Mouse (Mus musculus) kidney, embryonic 16.5 days (tissue): Measurements from ENCODE around the gene Setmar. TPM values are rescaled to one million over a fixed set of nuclear protein-coding genes. Genes with fewer than 3 reads are reported as not detected.
"Not testable (repeated sequence)": the region's sequence is repeated elsewhere in the genome, so short reads cannot be mapped to it uniquely, and the experiment has no call there.

Experiments
- ATAC-seq: fragments of 200-750 bp; cut with Nextera tagmentation; 2 replicates; pipeline ENCODE4 v1.8.0; 2017; ENCODE audit warnings: moderate TSS enrichment; ENCODE audit not compliant: low FRiP score, low TSS enrichment
- H3K27ac ChIP-seq: fragments of 300-500 bp; sonication (generic); 2 replicates; pipeline ENCODE4 v1.5.1; 2014; ENCODE audit warnings: low read length
- H3K27me3 ChIP-seq: fragments of 300-500 bp; sonication (generic); 2 replicates; pipeline ENCODE4 v1.6.1; 2014; ENCODE audit warnings: low read length, control low read depth, mixed read lengths; ENCODE audit not compliant: insufficient read depth
- H3K36me3 ChIP-seq: fragments of 300-500 bp; sonication (generic); 2 replicates; pipeline ENCODE4 v1.6.1; 2014; ENCODE audit warnings: low read length, control low read depth, mixed read lengths; ENCODE audit not compliant: insufficient read depth
- H3K4me1 ChIP-seq: fragments of 300-500 bp; sonication (generic); 2 replicates; pipeline ENCODE4 v1.6.1; 2014; ENCODE audit warnings: low read length, control low read depth, mixed read lengths; ENCODE audit not compliant: insufficient read depth
- H3K4me2 ChIP-seq: fragments of 300-500 bp; sonication (generic); replicated peaks from 2 replicates; pipeline ENCODE4 v1.6.1; 2014; ENCODE audit warnings: low read depth, low read length
- H3K4me3 ChIP-seq: fragments of 300-500 bp; sonication (generic); 2 replicates; pipeline ENCODE4 v1.5.1; 2014; ENCODE audit warnings: mild to moderate bottlenecking, low read length
- H3K9ac ChIP-seq: fragments of 300-500 bp; sonication (generic); replicated peaks from 2 replicates; pipeline ENCODE4 v1.6.1; 2014; ENCODE audit warnings: low read length
- H3K9me3 ChIP-seq: fragments of 300-500 bp; sonication (generic); 2 replicates; pipeline ENCODE4 v1.6.1; 2016; ENCODE audit warnings: low read length, control low read depth
- WGBS: fragments of 180-500 bp; shearing (Covaris S2); extraction: QIAGEN DNeasy Blood & Tissue Kit; methylation state at CpG from one replicate; pipeline ENCODE4 v1.1.7; 2014; 5-methylcytosine and 5-hydroxymethylcytosine counted together
- polyA plus RNA-seq: library from polyadenylated mRNA; unstranded; fragments of >200 nt; fragmentation: Nextera tagmentation; extraction: Ambion mirVana; gene quantifications from 2 replicates; pipeline ENCODE4 v1.2.1, GENCODE M21; 2015

Gene Setmar
- polyA plus RNA-seq: 8.2 and 9.3 TPM in 2 replicates

GRCm38 (mm10) chr6:108064918-108065526 lies at the start of gene Setmar:
Setmar (plus strand) TSS chr6:108065045.
- H3K4me1 ChIP-seq: no peaks in the 10 kb centered on the region
- peak within 1 kb of the TSS; percentile 59 for H3K4me3 ChIP-seq
- H3K4me2 ChIP-seq: peak within 1 kb of the TSS; percentile 69
- H3K36me3 ChIP-seq: no peaks in the 10 kb centered on the region
- peak within 1 kb of the TSS; percentile 89 for H3K27ac ChIP-seq
- peak; percentile 98 for ATAC-seq
- 0% methylated on average over 22 of the region's 24 CpGs for WGBS
- no peaks in the 10 kb centered on the region for H3K9me3 ChIP-seq
- peak within 1 kb of the TSS; percentile 72 for H3K9ac ChIP-seq
- no peaks in the 10 kb centered on the region for H3K27me3 ChIP-seq

GRCm38 (mm10) chr6:108021646-108022045 lies 43.2 kb upstream of the Setmar start:
- WGBS: 81% methylated on average over 5 of the region's 5 CpGs
- Histone ChIP-seq H3K4me3 (no peak overlapping the region), H3K27me3 (no peaks in the 10 kb centered on the region), H3K4me1 (no peaks in the 10 kb centered on the region), H3K9me3 (no peaks in the 10 kb centered on the region), H3K36me3 (no peaks in the 10 kb centered on the region), H3K9ac (no peak overlapping the region), H3K27ac (no peak overlapping the region), H3K4me2 (no peak overlapping the region)
- ATAC-seq: no peak

GRCm38 (mm10) chr6:108055041-108055440 lies 9.8 kb upstream of the Setmar start:
- H3K4me1 ChIP-seq, H3K4me3 ChIP-seq, H3K9ac ChIP-seq, H3K36me3 ChIP-seq, H3K4me2 ChIP-seq, H3K9me3 ChIP-seq, H3K27ac ChIP-seq, ATAC-seq, H3K27me3 ChIP-seq: not testable (repeated sequence)
- WGBS: 0% methylated on average over 1 of the region's 2 CpGs

- no peaks in the 10 kb centered on the region for H3K4me1 ChIP-seq
- no peaks in the 10 kb centered on the region for H3K36me3 ChIP-seq
- H3K9me3 ChIP-seq: no peaks in the 10 kb centered on the region
- no peak overlapping the region for H3K27ac ChIP-seq
- no peak overlapping the region for H3K9ac ChIP-seq
- 75% methylated on average over 3 of the region's 3 CpGs for WGBS
- no peak overlapping the region for H3K4me2 ChIP-seq
- ATAC-seq: no peak
- H3K4me3 ChIP-seq: no peak overlapping the region
- no peaks in the 10 kb centered on the region for H3K27me3 ChIP-seq
Observed at GRCm38 (mm10) chr6:108055946-108056345, 8.9 kb upstream of the Setmar start.

GRCm38 (mm10) chr6:108057353-108057752 lies 7.5 kb upstream of the Setmar start:
- no peak for ATAC-seq
- no peaks in the 10 kb centered on the region for H3K9me3 ChIP-seq
- H3K4me2 ChIP-seq: no peak overlapping the region
- H3K36me3 ChIP-seq: no peaks in the 10 kb centered on the region
- no peaks in the 10 kb centered on the region for H3K27me3 ChIP-seq
- H3K9ac ChIP-seq: no peak overlapping the region
- no peak overlapping the region for H3K27ac ChIP-seq
- no peak overlapping the region for H3K4me3 ChIP-seq
- no peaks in the 10 kb centered on the region for H3K4me1 ChIP-seq
- 70% methylated on average over 4 of the region's 4 CpGs for WGBS

GRCm38 (mm10) chr6:108058066-108058465 lies 6.8 kb upstream of the Setmar start:
- no peaks in the 10 kb centered on the region for H3K4me1 ChIP-seq
- H3K27ac ChIP-seq: no peak overlapping the region
- H3K4me2 ChIP-seq: no peak overlapping the region
- no peaks in the 10 kb centered on the region for H3K9me3 ChIP-seq
- H3K4me3 ChIP-seq: no peak overlapping the region
- H3K9ac ChIP-seq: no peak overlapping the region
- WGBS: 82% methylated on average over 5 of the region's 5 CpGs
- ATAC-seq: no peak
- H3K27me3 ChIP-seq: no peaks in the 10 kb centered on the region
- no peaks in the 10 kb centered on the region for H3K36me3 ChIP-seq

DNA sequence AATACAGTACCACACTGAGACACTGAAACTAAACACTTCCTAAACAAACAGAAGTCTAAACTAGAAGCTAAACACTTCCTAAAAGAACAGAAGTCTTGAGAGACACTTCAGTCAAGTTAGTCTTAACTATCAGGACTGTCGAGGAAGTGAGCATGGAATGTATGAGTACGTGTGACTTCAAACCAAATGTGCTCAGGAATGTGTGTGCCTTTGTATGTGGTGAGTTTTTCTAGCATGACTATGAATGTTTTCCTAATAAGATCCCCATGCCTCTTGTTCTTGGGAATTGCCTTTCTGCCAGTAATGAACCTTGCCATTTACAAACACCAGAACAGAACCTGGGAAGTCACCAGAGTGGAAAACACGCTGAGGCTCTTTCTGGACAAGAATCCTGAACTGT lies 3.7 kb upstream of the Setmar start:
- no peak for ATAC-seq
- Histone ChIP-seq H3K36me3 (no peaks in the 10 kb centered on the region), H3K4me2 (no peak overlapping the region), H3K9ac (no peak overlapping the region), H3K4me1 (no peaks in the 10 kb centered on the region), H3K4me3 (no peak overlapping the region), H3K27ac (no peak overlapping the region), H3K27me3 (no peaks in the 10 kb centered on the region), H3K9me3 (no peaks in the 10 kb centered on the region)
- WGBS: 79% methylated on average over 3 of the region's 3 CpGs

GRCm38 (mm10) chr6:108065583-108065982 lies 738 bp downstream of the Setmar start:
- Histone ChIP-seq H3K4me2 (peak overlapping the region; percentile 69), H3K9ac (peak overlapping the region; percentile 64), H3K9me3 (no peaks in the 10 kb centered on the region), H3K27me3 (no peaks in the 10 kb centered on the region), H3K4me3 (peak overlapping the region; percentile 59), H3K27ac (peak overlapping the region; percentile 89), H3K4me1 (no peaks in the 10 kb centered on the region), H3K36me3 (no peaks in the 10 kb centered on the region)
- ATAC-seq: no peak
- 13% methylated on average over 6 of the region's 6 CpGs for WGBS

GRCm38 (mm10) chr6:108070947-108071346 lies 6.1 kb downstream of the Setmar start:
- H3K4me3 ChIP-seq: no peak overlapping the region

DNA sequence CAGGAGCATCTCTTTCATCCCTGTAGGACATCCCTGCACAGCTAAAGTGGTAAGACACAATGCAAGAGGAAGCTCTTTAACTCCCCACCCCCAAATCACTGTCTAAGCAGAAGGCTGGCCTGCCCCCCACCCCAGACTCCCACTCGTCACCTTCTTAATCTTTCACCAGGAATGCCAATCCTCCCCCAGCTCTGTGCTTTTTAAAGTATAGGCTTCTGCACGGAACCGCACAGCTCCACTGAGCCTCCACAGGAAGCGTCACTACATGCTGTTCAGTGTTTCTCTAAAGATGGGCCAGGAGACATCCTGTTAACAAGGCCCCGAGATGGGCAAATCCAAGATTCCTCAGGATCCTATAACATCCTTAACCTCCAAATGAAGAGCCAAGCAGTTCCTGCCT lies 8.2 kb downstream of the Setmar start:
- H3K4me1 ChIP-seq: no peaks in the 10 kb centered on the region
- peaks cover 6% of the 10 kb centered on the region for H3K9me3 ChIP-seq
- H3K27ac ChIP-seq: no peak overlapping the region
- 62% methylated on average over 5 of the region's 5 CpGs for WGBS
- no peak overlapping the region for H3K9ac ChIP-seq
- no peak overlapping the region for H3K4me2 ChIP-seq
- no peak for ATAC-seq
- H3K36me3 ChIP-seq: peaks cover 15% of the 10 kb centered on the region
- H3K4me3 ChIP-seq: no peak overlapping the region
- no peaks in the 10 kb centered on the region for H3K27me3 ChIP-seq

More at GRCm38 (mm10) chr6:108070947-108071346, 6.1 kb downstream of the Setmar start:
- Histone ChIP-seq H3K36me3 (peaks cover 6% of the 10 kb centered on the region), H3K4me1 (no peaks in the 10 kb centered on the region), H3K9me3 (peaks cover 6% of the 10 kb centered on the region), H3K27ac (no peak overlapping the region), H3K4me2 (no peak overlapping the region), H3K9ac (no peak overlapping the region), H3K27me3 (no peaks in the 10 kb centered on the region)
- WGBS: 92% methylated on average over 7 of the region's 7 CpGs
- ATAC-seq: no peak
